Mouse (Mus musculus) right cerebral cortex, postnatal 4 days (tissue): ENCODE measurements around the gene Rad18.

Experiments
- DNase-seq: peaks from one replicate; pipeline ENCODE4 v3.0.0-alpha.2; 2022

Rad18 gene

DNA sequence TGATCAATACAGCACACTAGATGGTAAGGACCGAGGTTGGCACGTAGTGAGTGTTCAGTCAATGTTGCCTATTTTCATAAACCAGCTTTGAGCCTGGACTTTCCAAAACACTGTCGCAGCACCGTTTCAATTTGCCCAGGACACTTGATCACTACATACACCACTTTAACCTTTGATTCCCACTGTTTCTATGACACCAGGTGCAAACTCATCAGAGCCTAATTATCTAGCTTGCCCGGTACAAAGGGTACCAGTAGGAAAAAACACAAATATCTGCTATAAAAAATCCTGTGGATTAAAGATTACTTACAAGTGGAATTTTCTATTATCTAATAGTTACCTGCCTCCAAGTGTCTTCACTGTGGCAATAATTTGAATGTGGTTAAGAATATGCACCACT is 64.4 kb downstream of the Rad18 start:
- no peak for DNase-seq

- no peak for DNase-seq
Measured at GRCm38 (mm10) chr6:112630291-112630690, 66.2 kb downstream of the Rad18 start.

DNA sequence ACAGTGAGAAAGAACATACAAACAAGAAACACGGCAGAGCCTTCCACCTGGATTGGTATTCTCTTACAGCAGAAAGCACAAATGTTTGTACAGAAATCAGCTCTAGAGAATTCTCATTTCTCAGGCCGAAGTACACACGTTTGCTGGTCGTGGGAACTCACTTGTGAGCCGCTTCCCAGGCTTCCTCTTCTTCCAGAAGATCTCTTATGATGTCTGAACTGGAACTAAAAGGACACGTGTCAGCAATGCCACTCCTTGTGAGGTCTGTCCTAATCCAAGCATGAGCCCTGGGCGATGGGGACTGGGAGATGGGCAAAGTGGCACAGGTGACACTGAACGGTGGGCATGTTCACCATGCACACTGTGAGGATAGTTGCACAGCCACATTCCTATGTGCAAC is 68.2 kb downstream of the Rad18 start:
- DNase-seq, result no peak

DNA sequence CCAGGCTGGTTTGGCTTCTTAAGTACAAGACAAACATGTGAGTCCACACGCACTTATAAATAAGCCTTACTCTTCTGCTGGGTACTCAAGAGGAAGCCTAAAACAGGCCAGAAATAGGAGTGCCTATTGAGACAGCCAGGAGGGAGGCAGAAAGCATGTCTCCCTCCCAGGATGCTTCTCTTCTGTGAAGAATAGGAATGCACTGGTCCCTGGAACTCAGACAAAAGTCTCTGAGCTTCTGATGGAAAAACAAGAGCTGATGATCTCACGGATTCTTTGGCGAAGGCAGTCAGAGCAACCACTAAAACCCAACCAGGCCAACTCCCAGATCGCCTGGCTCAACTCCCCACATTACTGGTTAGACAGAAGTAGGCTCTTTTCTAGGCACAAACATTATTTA is 74.2 kb downstream of the Rad18 start:
- DNase-seq, result no peak

- no peak for DNase-seq
Measured at GRCm38 (mm10) chr6:112620027-112620426, 76.5 kb downstream of the Rad18 start.

GRCm38 (mm10) chr6:112617728-112618318 is 78.7 kb downstream of the Rad18 start:
- DNase-seq, result no peak

DNA sequence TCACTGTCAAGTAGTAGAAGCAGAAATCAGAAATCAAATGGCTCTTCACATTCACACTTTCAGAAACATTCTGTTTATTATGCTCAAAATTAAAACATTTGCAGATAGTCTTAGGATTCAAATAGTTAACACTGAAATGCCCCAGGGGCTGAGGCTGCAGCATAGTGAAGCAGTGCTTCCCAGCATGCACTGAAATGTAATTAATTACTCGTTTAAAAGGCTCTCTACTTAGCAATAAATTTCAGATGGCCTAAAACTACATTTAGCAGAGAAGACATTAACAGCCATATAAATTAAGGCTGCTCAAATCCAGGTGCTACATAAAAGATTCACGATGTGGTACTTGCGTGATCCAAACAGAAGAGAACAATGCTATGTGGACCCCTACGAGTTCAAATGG is 87.5 kb downstream of the Rad18 start:
- DNase-seq, result no peak

GRCm38 (mm10) chr6:112603866-112604265 is 92.6 kb downstream of the Rad18 start:
- no peak for DNase-seq

DNA sequence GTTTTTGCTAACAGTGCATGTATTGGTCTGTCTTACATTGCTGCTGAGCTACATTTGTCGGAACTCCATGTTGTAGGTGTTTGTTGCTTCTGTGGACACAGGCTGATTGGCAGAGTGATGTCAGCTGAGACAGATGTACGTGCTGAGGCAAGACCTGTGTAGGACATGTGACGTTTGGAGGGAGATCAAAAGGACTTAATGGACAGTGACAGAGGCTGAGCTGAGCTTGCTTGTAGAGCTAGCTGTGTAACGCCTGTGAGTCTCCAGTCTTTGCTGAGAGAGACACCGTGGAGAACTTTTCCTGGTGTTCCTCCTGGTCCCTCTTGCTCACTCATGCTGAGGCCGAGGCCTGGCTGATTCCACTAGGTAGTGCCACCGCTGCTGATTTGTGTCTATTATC is 101.5 kb downstream of the Rad18 start:
- DNase-seq, result no peak

DNA sequence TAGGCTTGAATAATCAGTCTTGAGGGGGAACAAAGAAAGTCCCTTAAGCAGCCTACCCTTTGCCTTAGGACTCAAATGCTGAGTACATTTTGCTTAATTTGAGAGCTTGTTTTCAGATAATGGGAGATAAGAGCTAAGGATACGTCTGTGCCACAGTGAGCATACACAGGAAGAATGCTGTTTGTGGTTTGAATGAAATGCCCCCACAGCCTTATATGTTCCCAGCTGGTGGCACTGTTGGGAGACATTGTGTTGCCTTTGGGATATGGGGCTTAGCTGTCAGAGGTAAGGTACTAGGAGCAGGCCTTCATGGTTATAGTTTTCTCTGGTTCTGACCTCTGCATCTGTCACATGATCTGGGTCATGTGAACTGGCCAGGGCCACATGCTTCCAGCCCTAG is 108.6 kb downstream of the Rad18 start:
- no peak for DNase-seq

DNA sequence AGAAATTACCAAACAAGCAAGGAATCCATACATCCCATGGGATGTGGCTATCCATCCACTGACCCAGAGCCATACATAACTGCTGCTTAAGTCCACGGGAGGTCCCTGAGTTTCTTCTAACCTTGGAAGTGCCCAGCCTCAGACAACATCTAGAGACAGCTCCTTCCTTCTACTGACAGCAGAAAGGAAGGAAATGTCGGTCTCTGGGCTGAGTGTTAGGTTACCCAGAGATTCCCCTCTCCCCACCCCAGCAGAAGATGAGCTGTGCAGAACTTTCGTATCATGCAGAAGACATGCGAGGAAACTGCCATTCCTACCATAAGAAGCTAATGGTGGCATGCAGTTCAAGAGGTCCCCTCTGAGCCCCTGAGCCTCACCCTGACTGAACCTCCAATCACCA is 109.5 kb downstream of the Rad18 start:
- no peak for DNase-seq

GRCm38 (mm10) chr6:112584961-112585360 is 111.5 kb downstream of the Rad18 start:
- DNase-seq, result no peak

DNA sequence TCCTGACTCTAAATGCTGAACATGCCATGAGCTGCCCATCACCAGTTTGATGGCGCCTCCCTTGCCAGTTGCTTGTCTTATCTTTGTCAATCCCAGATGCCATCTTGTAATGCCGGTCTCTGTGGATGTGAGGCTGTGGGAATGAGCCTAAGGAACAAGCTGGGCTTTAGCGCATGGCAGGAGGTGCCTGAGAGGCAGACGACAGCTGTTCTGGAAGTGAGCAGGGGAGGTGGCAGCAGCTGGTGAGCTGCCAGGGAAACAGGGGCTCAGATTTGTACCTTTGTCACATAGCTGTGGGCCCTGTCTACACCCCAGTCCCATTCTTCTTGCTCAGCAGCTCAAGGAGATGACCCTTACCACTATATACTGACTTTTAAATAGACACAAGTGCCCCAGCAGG is 114.5 kb downstream of the Rad18 start:
- no peak for DNase-seq

- no peak for DNase-seq
Measured at GRCm38 (mm10) chr6:112577198-112577597, 119.3 kb downstream of the Rad18 start.

GRCm38 (mm10) chr6:112574558-112574957 is 121.9 kb downstream of the Rad18 start:
- no peak for DNase-seq

DNA sequence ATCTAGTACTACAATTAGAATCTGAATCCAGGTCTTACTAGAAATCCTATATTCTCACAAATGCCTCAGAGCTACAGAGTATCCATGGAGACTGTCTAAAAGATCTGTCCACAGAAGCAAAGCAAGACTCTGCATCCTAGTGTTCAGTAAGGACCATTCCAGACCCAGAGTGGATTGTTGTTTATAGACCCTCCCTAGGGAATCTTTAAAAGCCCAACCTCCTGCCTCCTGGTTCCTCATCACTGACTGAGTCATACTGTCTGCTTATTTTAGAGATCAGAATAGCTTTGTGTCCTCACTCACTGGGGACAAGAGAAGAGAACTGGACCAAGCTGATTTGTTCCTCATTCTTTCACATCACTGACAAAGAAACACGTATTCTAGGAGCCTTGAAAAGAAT is 126.1 kb downstream of the Rad18 start:
- DNase-seq, result no peak
